Mouse (Mus musculus) urinary bladder, postnatal 4 days (tissue): ENCODE data around the gene Cox17.

Experiments used
- DNase-seq, 2 experiments: peaks; one replicate each; pipeline ENCODE4 v3.0.0; 2021 to 2022; ENCODE audit warnings: low spot score in 2 of 2

Gene Cox17

GRCm38 (mm10) chr16:38349881-38350280, 3.1 kb downstream of the Cox17 start:
- DNase-seq, result no peak

- DNase-seq, result no peak
Measured at GRCm38 (mm10) chr16:38350361-38350855, 3.6 kb downstream of the Cox17 start.

- DNase-seq, result no peak
Measured at GRCm38 (mm10) chr16:38350939-38351338, 4.1 kb downstream of the Cox17 start.

GRCm38 (mm10) chr16:38352031-38352430, 5.2 kb downstream of the Cox17 start:
- DNase-seq, result no peak

GRCm38 (mm10) chr16:38352851-38353250, 6.1 kb downstream of the Cox17 start:
- no peak for DNase-seq

GRCm38 (mm10) chr16:38353642-38354041, 6.9 kb downstream of the Cox17 start:
- no peak for DNase-seq

GRCm38 (mm10) chr16:38354185-38354913, 7.6 kb downstream of the Cox17 start:
- DNase-seq, result no peak

- DNase-seq, result no peak
Measured at GRCm38 (mm10) chr16:38358256-38358812, 11.5 kb downstream of the Cox17 start.

- no peak for DNase-seq
Measured at GRCm38 (mm10) chr16:38359241-38359640, 12.4 kb downstream of the Cox17 start.

- no peak for DNase-seq
Measured at GRCm38 (mm10) chr16:38359857-38360256, 13.1 kb downstream of the Cox17 start.

GRCm38 (mm10) chr16:38360317-38360716, 13.5 kb downstream of the Cox17 start:
- DNase-seq, result no peak

- no peak for DNase-seq
Measured at GRCm38 (mm10) chr16:38361933-38362332, 15.1 kb downstream of the Cox17 start, which contains the start of gene Popdc2. Popdc2 (plus strand) TSS chr16:38362209.

GRCm38 (mm10) chr16:38362493-38363255, 15.9 kb downstream of the Cox17 start:
- DNase-seq, result no peak

- DNase-seq, result no peak
Measured at GRCm38 (mm10) chr16:38363256-38363595, 16.4 kb downstream of the Cox17 start.

- no peak for DNase-seq
Measured at GRCm38 (mm10) chr16:38363657-38364056, 16.9 kb downstream of the Cox17 start.

- DNase-seq, result no peak
Measured at GRCm38 (mm10) chr16:38365390-38365789, 18.6 kb downstream of the Cox17 start.

- DNase-seq, result no peak
Measured at GRCm38 (mm10) chr16:38366231-38366630, 19.4 kb downstream of the Cox17 start.

GRCm38 (mm10) chr16:38368336-38368735, 21.5 kb downstream of the Cox17 start:
- no peak for DNase-seq

- DNase-seq, result no peak
Measured at GRCm38 (mm10) chr16:38369000-38369399, 22.2 kb downstream of the Cox17 start.

- DNase-seq, result no peak
Measured at GRCm38 (mm10) chr16:38369431-38369830, 22.6 kb downstream of the Cox17 start.

GRCm38 (mm10) chr16:38369992-38370484, 23.2 kb downstream of the Cox17 start:
- DNase-seq, result no peak

- DNase-seq, result no peak
Measured at GRCm38 (mm10) chr16:38370633-38371374, 24.0 kb downstream of the Cox17 start.
